Mouse (Mus musculus) E14TG2a.4 (cell line): Measurements from ENCODE around the gene Kirrel3.

Experiments
- CTCF ChIP-seq: conservative IDR thresholded peaks from 2 replicates; pipeline ENCODE4 v1.5.1; 2014; ENCODE audit warnings: low read length
- NANOG ChIP-seq: IDR thresholded peaks from 2 replicates; pipeline ENCODE4 v1.6.1; 2014; ENCODE audit warnings: borderline replicate concordance, low read length, mixed read lengths
- POU5F1 ChIP-seq: IDR thresholded peaks from 2 replicates; pipeline ENCODE4 v1.6.1; 2014; ENCODE audit warnings: low read length, borderline replicate concordance

- TF ChIP-seq CTCF (no peak), POU5F1 (no peak), NANOG (no peak)
Observed at GRCm38 (mm10) chr9:34965041-34965415, 479.3 kb downstream of the Kirrel3 start.
